Mouse (Mus musculus) liver, embryonic 12.5 days (tissue): ENCODE measurements at regions not wholly inside any gene's neighbourhood (a gene's known extent, or its start where the extent isn't known, plus 50 kb on each side); places are given as distances from the start of the nearest gene placed in this dataset.

Source experiments
- ATAC-seq: fragments of 200-750 bp; cut with Nextera tagmentation; 2 replicates; pipeline ENCODE4 v1.8.0; 2017; ENCODE audit warnings: moderate number of reproducible peaks, mild to moderate bottlenecking, moderate library complexity
- H3K27ac ChIP-seq: fragments of 300-500 bp; sonication (generic); 2 replicates; pipeline ENCODE4 v1.5.1; 2016; ENCODE audit warnings: mild to moderate bottlenecking
- H3K27me3 ChIP-seq: fragments of 300-500 bp; sonication (generic); replicated peaks from 2 replicates; pipeline ENCODE4 v1.6.1; 2016; ENCODE audit warnings: mild to moderate bottlenecking, moderate library complexity
- H3K36me3 ChIP-seq: fragments of 300-500 bp; sonication (generic); 2 replicates; pipeline ENCODE4 v1.6.1; 2016; ENCODE audit warnings: mild to moderate bottlenecking, moderate library complexity
- H3K4me1 ChIP-seq: fragments of 300-500 bp; sonication (generic); 2 replicates; pipeline ENCODE4 v1.6.1; 2016
- H3K4me2 ChIP-seq: fragments of 300-500 bp; sonication (generic); 2 replicates; pipeline ENCODE4 v1.6.1; 2016; ENCODE audit warnings: mild to moderate bottlenecking, moderate library complexity
- H3K4me3 ChIP-seq: fragments of 300-500 bp; sonication (generic); 2 replicates; pipeline ENCODE4 v1.5.1; 2016; ENCODE audit warnings: mild to moderate bottlenecking, moderate library complexity
- H3K9ac ChIP-seq: fragments of 300-500 bp; sonication (generic); 2 replicates; pipeline ENCODE4 v1.6.1; 2016; ENCODE audit warnings: mild to moderate bottlenecking, moderate library complexity
- H3K9me3 ChIP-seq: fragments of 300-500 bp; sonication (generic); replicated peaks from 2 replicates; pipeline ENCODE4 v1.6.1; 2016; ENCODE audit warnings: mild to moderate bottlenecking, moderate library complexity
- WGBS: fragments of 180-500 bp; shearing (Covaris S2); methylation state at CpG from one replicate; pipeline ENCODE4 v1.1.7; 2016; ENCODE audit not compliant: insufficient replicate concordance; 5-methylcytosine and 5-hydroxymethylcytosine counted together

DNA sequence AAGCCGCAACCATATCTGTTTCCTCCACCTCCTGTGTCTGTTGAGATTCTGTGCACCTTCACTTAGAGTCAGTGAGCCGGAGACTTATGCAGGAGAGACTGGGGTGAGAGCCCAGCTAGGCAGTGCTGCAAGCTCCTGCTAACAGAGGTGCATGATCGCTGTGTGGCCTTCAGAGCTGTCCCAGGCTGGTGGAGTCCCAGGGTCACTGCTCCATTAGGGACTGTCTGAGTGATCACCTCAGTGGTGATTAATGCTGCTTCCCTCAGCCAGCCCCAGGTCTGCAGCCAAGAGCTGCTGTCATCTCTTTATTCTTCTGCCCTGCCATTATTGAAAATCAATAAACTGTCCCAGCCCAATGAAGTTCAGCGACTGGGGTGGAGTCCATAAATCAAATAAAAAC, 69.0 kb upstream of the Aldh1b1 start:
- H3K9me3 ChIP-seq, result no peaks in the 10 kb centered on the region
- no peak overlapping the region for H3K27ac ChIP-seq
- H3K4me1 ChIP-seq, result no peaks in the 10 kb centered on the region
- no peaks in the 10 kb centered on the region; the same call in 1 of the 2 replicates for H3K27me3 ChIP-seq
- 56% methylated on average over 4 of the region's 4 CpGs for WGBS
- ATAC-seq, result no peak
- no peak overlapping the region for H3K4me2 ChIP-seq
- H3K9ac ChIP-seq, result no peak overlapping the region
- no peaks in the 10 kb centered on the region for H3K36me3 ChIP-seq
- no peak overlapping the region for H3K4me3 ChIP-seq

DNA sequence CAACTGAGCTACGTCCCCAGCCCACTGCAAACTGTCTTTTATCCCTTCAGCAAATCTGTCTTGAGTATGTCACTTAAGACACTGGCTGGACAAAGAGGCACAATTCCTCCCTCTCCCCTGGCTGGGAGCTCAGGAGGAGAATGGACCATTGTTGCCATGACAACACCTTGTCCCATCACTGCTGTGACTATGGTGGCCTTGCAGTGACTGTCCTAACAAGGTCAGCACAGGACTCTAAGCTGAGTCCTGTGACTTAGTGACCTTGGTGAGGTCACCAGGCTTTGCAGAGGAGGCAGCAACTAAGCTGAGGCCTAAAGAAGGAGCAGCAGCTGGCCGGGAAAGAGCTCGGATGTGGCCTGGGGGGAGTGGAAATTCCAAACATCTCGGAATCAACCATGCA, 70.0 kb upstream of the Aldh1b1 start:
- H3K4me3 ChIP-seq, result no peak overlapping the region
- no peaks in the 10 kb centered on the region for H3K36me3 ChIP-seq
- ATAC-seq, result no peak
- WGBS, result 51% methylated on average over 4 of the region's 4 CpGs
- no peak overlapping the region for H3K4me2 ChIP-seq
- H3K9ac ChIP-seq, result no peak overlapping the region
- no peaks in the 10 kb centered on the region for H3K4me1 ChIP-seq
- no peaks in the 10 kb centered on the region for H3K9me3 ChIP-seq
- H3K27ac ChIP-seq, result no peak overlapping the region
- peaks cover 6% of the 10 kb centered on the region; the same call in 1 of the 2 replicates for H3K27me3 ChIP-seq

- no peak for ATAC-seq
- no peak overlapping the region for H3K4me2 ChIP-seq
- 60% methylated on average over 5 of the region's 5 CpGs for WGBS
- H3K4me1 ChIP-seq, result no peaks in the 10 kb centered on the region
- H3K9ac ChIP-seq, result no peak overlapping the region
- H3K36me3 ChIP-seq, result no peaks in the 10 kb centered on the region
- peaks cover 6% of the 10 kb centered on the region; the same call in 1 of the 2 replicates for H3K27me3 ChIP-seq
- H3K27ac ChIP-seq, result no peak overlapping the region
- H3K9me3 ChIP-seq, result no peaks in the 10 kb centered on the region
- no peak overlapping the region for H3K4me3 ChIP-seq
These were observed 70.9 kb upstream of the Aldh1b1 start for GRCm38 (mm10) chr4:45727915-45728314.

GRCm38 (mm10) chr4:45727474-45727873, 71.3 kb upstream of the Aldh1b1 start:
- no peak for ATAC-seq
- WGBS, result 50% methylated on average over 9 of the region's 9 CpGs
- H3K9ac ChIP-seq, result no peak overlapping the region
- no peaks in the 10 kb centered on the region for H3K36me3 ChIP-seq
- no peaks in the 10 kb centered on the region for H3K4me1 ChIP-seq
- H3K4me2 ChIP-seq, result no peak overlapping the region
- no peak overlapping the region for H3K27ac ChIP-seq
- H3K4me3 ChIP-seq, result no peak overlapping the region
- H3K27me3 ChIP-seq, result peaks cover 6% of the 10 kb centered on the region; the same call in 1 of the 2 replicates
- no peaks in the 10 kb centered on the region for H3K9me3 ChIP-seq

GRCm38 (mm10) chr4:45726783-45727182, 72.0 kb upstream of the Aldh1b1 start:
- Histone ChIP-seq H3K27me3 (peaks cover 6% of the 10 kb centered on the region; the same call in 1 of the 2 replicates), H3K4me1 (no peaks in the 10 kb centered on the region), H3K9me3 (no peaks in the 10 kb centered on the region), H3K4me2 (no peak overlapping the region), H3K27ac (no peak overlapping the region), H3K4me3 (no peak overlapping the region), H3K36me3 (no peaks in the 10 kb centered on the region), H3K9ac (no peak overlapping the region)
- no peak for ATAC-seq
- WGBS, result 80% methylated on average over 5 of the region's 5 CpGs

- 67% methylated on average over 16 of the region's 16 CpGs for WGBS
- Histone ChIP-seq H3K27ac (no peak overlapping the region), H3K4me2 (no peak overlapping the region), H3K4me3 (no peak overlapping the region), H3K9me3 (no peaks in the 10 kb centered on the region), H3K9ac (no peak overlapping the region), H3K4me1 (no peaks in the 10 kb centered on the region), H3K36me3 (no peaks in the 10 kb centered on the region), H3K27me3 (peaks cover 6% of the 10 kb centered on the region; the same call in 1 of the 2 replicates)
- ATAC-seq, result no peak
These were observed 73.5 kb upstream of the Aldh1b1 start for GRCm38 (mm10) chr4:45725055-45725910.

GRCm38 (mm10) chr4:45720352-45720751, 78.5 kb upstream of the Aldh1b1 start:
- no peak overlapping the region for H3K9ac ChIP-seq
- peaks cover 4% of the 10 kb centered on the region; the same call in 1 of the 2 replicates for H3K4me1 ChIP-seq
- H3K9me3 ChIP-seq, result no peaks in the 10 kb centered on the region
- H3K27me3 ChIP-seq, result 0 out of 2 replicates have a peak, but pooled peaks cover 6% of the 10 kb centered on the region
- 51% methylated on average over 5 of the region's 5 CpGs for WGBS
- H3K4me3 ChIP-seq, result no peak overlapping the region
- H3K27ac ChIP-seq, result no peak overlapping the region
- H3K4me2 ChIP-seq, result no peak overlapping the region
- no peak for ATAC-seq
- H3K36me3 ChIP-seq, result no peaks in the 10 kb centered on the region

DNA sequence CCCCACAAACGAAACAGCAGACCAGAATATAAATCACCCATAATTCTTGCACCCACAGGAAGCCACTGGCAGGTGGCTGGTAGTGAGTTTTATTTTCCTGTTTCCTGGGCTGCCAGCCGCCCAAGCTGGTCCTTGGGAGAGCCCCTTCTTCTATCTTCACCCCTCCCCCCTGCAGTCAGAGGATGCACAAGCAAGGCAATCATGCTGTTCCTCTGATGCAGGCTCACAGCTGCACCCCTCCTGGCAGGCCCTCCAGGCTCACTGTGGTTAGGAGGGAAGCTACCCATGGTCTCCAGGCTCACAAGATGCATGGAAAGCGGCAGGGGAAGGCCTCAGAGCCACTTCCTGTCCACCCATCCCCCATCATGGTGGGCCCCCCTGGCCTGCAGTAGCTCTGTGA, 79.3 kb upstream of the Aldh1b1 start:
- Histone ChIP-seq H3K9ac (no peak overlapping the region), H3K4me2 (no peak overlapping the region), H3K27me3 (0 out of 2 replicates have a peak, but pooled peaks cover 6% of the 10 kb centered on the region), H3K27ac (no peak overlapping the region), H3K36me3 (no peaks in the 10 kb centered on the region), H3K4me1 (peaks cover 4% of the 10 kb centered on the region; the same call in 1 of the 2 replicates), H3K4me3 (no peak overlapping the region), H3K9me3 (no peaks in the 10 kb centered on the region)
- WGBS, result 19% methylated on average over 3 of the region's 3 CpGs
- ATAC-seq, result no peak

GRCm38 (mm10) chr4:45715878-45716277, 82.9 kb upstream of the Aldh1b1 start:
- 63% methylated on average over 1 of the region's 1 CpGs for WGBS
- H3K9ac ChIP-seq, result no peak overlapping the region
- H3K27ac ChIP-seq, result no peak overlapping the region
- H3K36me3 ChIP-seq, result no peaks in the 10 kb centered on the region
- no peak overlapping the region for H3K4me3 ChIP-seq
- peaks cover 4% of the 10 kb centered on the region; the same call in 1 of the 2 replicates for H3K4me1 ChIP-seq
- no peaks in the 10 kb centered on the region; the same call in 1 of the 2 replicates for H3K27me3 ChIP-seq
- H3K9me3 ChIP-seq, result no peaks in the 10 kb centered on the region
- no peak for ATAC-seq
- no peak overlapping the region for H3K4me2 ChIP-seq

- Histone ChIP-seq H3K27ac (no peak overlapping the region), H3K27me3 (no peaks in the 10 kb centered on the region; the same call in none of the 2 replicates), H3K9me3 (no peaks in the 10 kb centered on the region), H3K4me1 (no peaks in the 10 kb centered on the region), H3K4me2 (no peak overlapping the region), H3K4me3 (no peak overlapping the region), H3K36me3 (no peaks in the 10 kb centered on the region), H3K9ac (no peak overlapping the region)
- WGBS, result 29% methylated on average over 10 of the region's 10 CpGs
- ATAC-seq, result no peak
These were observed 84.8 kb upstream of the Aldh1b1 start for GRCm38 (mm10) chr4:45713837-45714508.

- Histone ChIP-seq H3K9ac (no peak overlapping the region), H3K27ac (no peak overlapping the region), H3K36me3 (no peaks in the 10 kb centered on the region), H3K4me3 (no peak overlapping the region), H3K9me3 (no peaks in the 10 kb centered on the region), H3K27me3 (no peaks in the 10 kb centered on the region; the same call in none of the 2 replicates), H3K4me2 (no peak overlapping the region), H3K4me1 (no peaks in the 10 kb centered on the region)
- whole genome bisulfite sequencing, result 62% methylated on average over 8 of the region's 8 CpGs
- ATAC-seq, result no peak
These were observed 85.6 kb upstream of the Aldh1b1 start for GRCm38 (mm10) chr4:45713046-45713706.

DNA sequence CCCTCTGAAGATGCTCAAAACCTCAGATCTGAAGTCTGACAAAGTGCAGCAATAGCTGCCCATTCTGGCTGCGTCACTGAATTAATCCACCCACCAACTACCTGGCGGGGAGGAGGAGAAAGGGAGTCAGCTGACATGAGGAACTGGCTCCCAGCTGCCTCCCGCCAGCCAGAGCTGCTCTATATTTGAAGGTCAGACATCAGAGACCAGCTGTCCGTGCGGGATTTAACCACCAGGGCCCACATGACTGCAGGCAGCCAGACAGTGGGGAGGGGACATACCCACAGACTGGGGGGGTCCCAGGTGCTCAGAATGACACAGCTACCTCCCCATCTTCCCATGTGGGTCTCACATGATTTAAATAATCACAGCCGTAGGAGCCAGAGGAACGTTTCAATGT, 94.8 kb upstream of the Aldh1b1 start:
- WGBS, result 50% methylated on average over 7 of the region's 7 CpGs
- H3K27ac ChIP-seq, result no peak overlapping the region
- H3K36me3 ChIP-seq, result no peaks in the 10 kb centered on the region
- no peak overlapping the region for H3K9ac ChIP-seq
- H3K4me2 ChIP-seq, result no peak overlapping the region
- H3K27me3 ChIP-seq, result no peaks in the 10 kb centered on the region; the same call in none of the 2 replicates
- H3K9me3 ChIP-seq, result no peaks in the 10 kb centered on the region
- H3K4me1 ChIP-seq, result no peaks in the 10 kb centered on the region
- ATAC-seq, result no peak
- no peak overlapping the region for H3K4me3 ChIP-seq
